Mouse (Mus musculus) hindbrain, postnatal 0 days (tissue): ENCODE results near the gene Hdac11. TPM values are rescaled to one million over a fixed set of nuclear protein-coding genes. Genes with fewer than 3 reads are reported as not detected.

Source experiments
- ATAC-seq: fragments of 200-750 bp; cut with Nextera tagmentation; 2 replicates; pipeline ENCODE4 v1.8.0; 2017; ENCODE audit warnings: mild to moderate bottlenecking, moderate TSS enrichment, moderate library complexity
- DNase-seq: peaks from one replicate; pipeline ENCODE4 v3.0.0-alpha.2; 2015; ENCODE audit warnings: low spot score
- H3K27ac ChIP-seq: fragments of 300-500 bp; sonication (generic); 2 replicates; pipeline ENCODE4 v1.5.1; 2014; ENCODE audit warnings: mild to moderate bottlenecking
- H3K27me3 ChIP-seq: fragments of 300-500 bp; sonication (generic); 2 replicates; pipeline ENCODE4 v1.6.1; 2014; ENCODE audit warnings: low read length, mixed read lengths; ENCODE audit not compliant: insufficient read depth
- H3K36me3 ChIP-seq: fragments of 300-500 bp; sonication (generic); 2 replicates; pipeline ENCODE4 v1.6.1; 2014; ENCODE audit warnings: low read length, mixed read lengths; ENCODE audit not compliant: insufficient read depth
- H3K4me1 ChIP-seq: fragments of 300-500 bp; sonication (generic); 2 replicates; pipeline ENCODE4 v1.6.1; 2014; ENCODE audit warnings: antibody characterized with exemption, low read length, mixed read lengths; ENCODE audit not compliant: insufficient read depth
- H3K4me2 ChIP-seq: fragments of 300-500 bp; sonication (generic); 2 replicates; pipeline ENCODE4 v1.6.1; 2014; ENCODE audit warnings: low read depth, mild to moderate bottlenecking, low read length, moderate library complexity, mixed read lengths
- H3K4me3 ChIP-seq: fragments of 300-500 bp; sonication (generic); 2 replicates; pipeline ENCODE4 v1.5.1; 2014; ENCODE audit warnings: low read length
- H3K9ac ChIP-seq: fragments of 300-500 bp; sonication (generic); replicated peaks from 2 replicates; pipeline ENCODE4 v1.6.1; 2014; ENCODE audit warnings: mild to moderate bottlenecking, low read length, moderate library complexity, mixed read lengths
- H3K9me3 ChIP-seq: fragments of 300-500 bp; sonication (generic); 2 replicates; pipeline ENCODE4 v1.6.1; 2016; ENCODE audit warnings: low read length, mixed read lengths
- CTCF ChIP-seq: IDR thresholded peaks from 2 replicates; pipeline ENCODE4 v1.5.1; 2016; ENCODE audit warnings: antibody characterized with exemption, control low read depth, low read depth
- WGBS: fragments of 180-500 bp; shearing (Covaris S2); extraction: QIAGEN DNeasy Blood & Tissue Kit; methylation state at CpG from one replicate; pipeline ENCODE4 v1.1.7; 2014; 5-methylcytosine and 5-hydroxymethylcytosine counted together
- polyA plus RNA-seq: library from polyadenylated mRNA; unstranded; fragments of >200 nt; fragmentation: Nextera tagmentation; extraction: Ambion mirVana; gene quantifications from 2 replicates; pipeline ENCODE4 v1.2.1, GENCODE M21; 2015
- total RNA-seq: library from RNA; depleted of rRNA; stranded (reverse); fragments of >200 nt; gene quantifications from 2 replicates; pipeline ENCODE4 v1.2.3, GENCODE M21; 2014

The Hdac11 gene
- total and polyA plus RNA-seq, 2 experiments from 2014 or later = 50.1 to 111 TPM

DNA sequence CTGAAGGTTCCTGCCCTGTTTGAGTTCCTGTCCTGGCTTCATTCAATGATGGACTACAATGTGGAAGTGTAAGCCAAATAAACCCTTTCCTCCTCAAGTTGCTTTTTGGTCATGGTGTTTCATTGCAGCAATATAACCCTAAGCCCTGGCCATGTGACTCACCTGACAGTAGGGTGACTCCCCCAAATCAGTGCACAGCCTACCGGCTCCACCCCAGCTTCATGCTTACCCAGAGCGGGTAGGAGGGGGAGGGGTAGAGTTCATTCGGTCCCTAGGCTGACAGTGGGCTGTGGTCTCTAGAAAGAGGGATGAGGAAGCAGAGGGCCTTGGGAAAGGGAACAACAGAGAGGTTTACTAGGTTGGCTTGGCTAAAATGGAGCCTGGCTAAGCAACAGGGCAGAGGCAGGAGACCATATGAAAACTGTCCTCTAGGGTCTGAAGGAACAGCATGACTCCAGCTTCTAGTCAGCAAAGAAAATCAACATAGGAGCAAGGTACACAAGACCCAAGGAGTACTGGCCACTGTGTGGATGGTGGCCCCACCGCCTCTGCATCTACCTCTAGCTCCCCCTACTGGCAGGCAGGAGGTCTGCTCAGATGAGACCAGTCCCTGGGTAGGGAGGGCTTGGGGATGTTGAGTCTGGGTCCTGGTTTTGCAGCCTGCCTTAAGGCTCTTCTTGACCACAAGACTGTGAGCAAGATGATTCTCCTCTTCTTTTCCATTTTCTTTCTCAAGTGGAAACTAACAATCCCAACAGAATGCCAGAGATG is 29.9 kb downstream of the Hdac11 start:
- H3K4me2 ChIP-seq = no peak overlapping the region
- H3K4me3 ChIP-seq = no peak overlapping the region
- no peak for DNase-seq
- peak; percentile 64; the same call in 1 of the 2 replicates for ATAC-seq
- no peaks in the 10 kb centered on the region for H3K27me3 ChIP-seq
- WGBS = 64% methylated on average over 4 of the region's 4 CpGs
- TF ChIP-seq CTCF = peak; percentile 63
- no peak overlapping the region for H3K9ac ChIP-seq
- H3K36me3 ChIP-seq = no peaks in the 10 kb centered on the region
- H3K9me3 ChIP-seq = no peaks in the 10 kb centered on the region
- no peak overlapping the region for H3K27ac ChIP-seq
- H3K4me1 ChIP-seq = no peaks in the 10 kb centered on the region

DNA sequence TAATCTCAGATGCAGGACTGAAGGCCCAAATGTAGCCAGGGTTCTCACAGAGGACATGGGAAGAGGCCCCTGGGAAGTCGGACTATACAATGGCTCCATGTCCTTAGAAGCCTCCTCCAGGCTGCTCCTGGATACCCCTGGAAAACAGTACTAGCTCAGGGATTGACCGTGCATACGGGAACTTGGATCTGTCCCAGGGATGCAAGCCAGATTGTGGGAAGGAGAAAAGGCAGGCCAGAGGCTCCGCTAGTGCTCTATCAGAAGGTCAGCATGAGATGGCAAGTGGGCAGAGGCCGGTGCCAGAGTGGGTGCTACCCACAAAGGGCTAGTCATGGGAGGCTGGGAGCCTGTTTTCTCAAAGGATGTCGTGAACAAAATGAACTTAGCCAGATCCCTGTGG is 30.5 kb downstream of the Hdac11 start:
- H3K36me3 ChIP-seq = no peaks in the 10 kb centered on the region
- no peak overlapping the region for H3K27ac ChIP-seq
- H3K27me3 ChIP-seq = no peaks in the 10 kb centered on the region
- no peak overlapping the region for H3K9ac ChIP-seq
- no peaks in the 10 kb centered on the region for H3K9me3 ChIP-seq
- no peaks in the 10 kb centered on the region for H3K4me1 ChIP-seq
- H3K4me3 ChIP-seq = no peak overlapping the region
- DNase-seq (peak; percentile 51), ATAC-seq (no peak)
- WGBS = 42% methylated on average over 6 of the region's 6 CpGs
- no peak overlapping the region for H3K4me2 ChIP-seq
- TF ChIP-seq CTCF = no peak

DNA sequence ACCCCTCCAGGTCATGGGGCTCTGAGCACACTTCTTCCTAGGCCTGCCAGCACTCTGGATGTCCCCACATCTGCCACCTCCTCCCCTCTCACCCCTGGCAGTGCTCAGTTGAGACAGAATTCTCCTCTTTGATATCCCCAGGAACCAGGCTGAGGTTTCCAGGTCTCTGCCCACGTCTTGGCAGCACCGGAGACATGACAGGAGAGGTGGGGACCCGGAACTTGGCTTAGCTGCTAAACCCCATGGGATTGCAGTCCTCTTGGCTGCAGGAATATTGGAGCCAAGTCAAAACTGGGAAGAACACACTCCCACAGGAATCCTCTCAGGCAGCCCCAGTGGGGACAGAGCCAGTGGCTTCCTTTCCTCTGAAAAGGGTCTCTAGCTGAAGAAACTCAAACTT is 31.4 kb downstream of the Hdac11 start:
- Histone ChIP-seq H3K27me3 (no peaks in the 10 kb centered on the region), H3K4me1 (no peaks in the 10 kb centered on the region), H3K4me3 (no peak overlapping the region), H3K9ac (no peak overlapping the region), H3K9me3 (no peaks in the 10 kb centered on the region), H3K27ac (no peak overlapping the region), H3K36me3 (no peaks in the 10 kb centered on the region), H3K4me2 (no peak overlapping the region)
- whole genome bisulfite sequencing = 41% methylated on average over 3 of the region's 3 CpGs
- DNase-seq = peak; percentile 43
- TF ChIP-seq CTCF = no peak
- ATAC-seq = no peak

DNA sequence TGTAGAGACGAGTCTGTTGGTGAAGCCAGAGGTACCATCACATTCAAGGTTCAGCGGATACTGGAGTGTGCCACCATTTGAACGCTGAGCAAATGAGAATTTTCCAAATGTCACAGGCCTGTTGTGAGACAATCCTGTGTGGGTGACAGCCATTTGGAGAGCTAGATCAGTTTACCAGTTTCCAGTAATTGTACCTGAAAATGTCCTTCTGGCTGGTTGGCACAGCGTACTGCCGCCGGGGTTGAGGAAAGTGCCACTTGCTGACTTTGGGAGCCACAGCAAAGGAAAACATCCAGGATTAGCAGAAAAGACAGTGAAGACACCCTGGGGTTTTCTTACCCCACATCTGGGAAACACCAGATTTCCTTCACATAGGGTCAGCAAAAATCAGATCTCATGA is 33.5 kb downstream of the Hdac11 start:
- Histone ChIP-seq H3K9ac (no peak overlapping the region), H3K9me3 (no peaks in the 10 kb centered on the region), H3K4me1 (no peaks in the 10 kb centered on the region), H3K36me3 (no peaks in the 10 kb centered on the region), H3K4me3 (no peak overlapping the region), H3K27ac (no peak overlapping the region), H3K4me2 (no peak overlapping the region), H3K27me3 (no peaks in the 10 kb centered on the region)
- 80% methylated on average over 6 of the region's 6 CpGs for WGBS
- no peak for TF ChIP-seq CTCF
- ATAC-seq = no peak
- no peak for DNase-seq

DNA sequence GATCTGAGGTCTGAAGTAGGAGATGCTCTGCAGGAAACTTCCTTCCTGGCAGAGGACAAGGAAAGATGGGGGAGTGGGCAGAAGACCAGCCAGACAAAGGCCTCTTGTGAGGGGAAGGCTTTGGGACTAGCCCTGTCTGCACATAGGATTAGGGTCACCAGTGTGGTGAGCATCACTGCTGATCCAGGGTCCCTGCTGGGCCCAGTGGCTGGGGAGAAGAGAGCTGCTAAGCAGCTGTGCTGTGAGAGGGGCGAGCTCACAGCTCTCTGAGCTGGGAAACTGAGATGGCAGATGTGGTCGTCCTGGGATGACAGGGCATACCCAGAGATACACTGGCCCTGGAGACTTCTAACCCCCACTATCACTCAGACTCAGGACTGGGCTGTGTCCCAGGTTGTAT is 35.0 kb downstream of the Hdac11 start:
- WGBS = 60% methylated on average over 2 of the region's 2 CpGs
- no peak overlapping the region for H3K4me2 ChIP-seq
- H3K9ac ChIP-seq = no peak overlapping the region
- H3K9me3 ChIP-seq = no peaks in the 10 kb centered on the region
- no peak for TF ChIP-seq CTCF
- no peak for ATAC-seq
- H3K4me1 ChIP-seq = no peaks in the 10 kb centered on the region
- no peaks in the 10 kb centered on the region for H3K27me3 ChIP-seq
- DNase-seq = no peak
- no peaks in the 10 kb centered on the region for H3K36me3 ChIP-seq
- H3K27ac ChIP-seq = no peak overlapping the region
- H3K4me3 ChIP-seq = no peak overlapping the region

DNA sequence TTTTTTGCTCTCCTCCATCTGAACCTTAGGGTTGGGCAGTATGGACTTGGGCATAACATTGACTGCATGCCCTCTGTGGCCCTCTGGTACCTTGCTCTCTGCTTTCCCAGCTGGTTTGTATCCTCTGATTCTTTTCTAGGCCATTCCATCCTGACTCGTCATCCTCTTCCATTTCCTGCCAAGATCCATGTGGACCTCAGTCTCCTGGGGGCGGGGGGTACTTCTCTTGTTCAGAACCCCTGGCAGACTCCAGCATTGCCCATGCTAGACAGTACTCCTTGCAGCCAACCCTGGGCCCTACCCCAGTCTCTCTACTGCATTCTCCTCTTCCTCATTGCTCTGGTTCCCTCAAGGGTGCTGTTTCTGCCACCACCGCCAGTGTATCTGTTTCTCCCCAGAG is 36.0 kb downstream of the Hdac11 start:
- no peak overlapping the region for H3K4me3 ChIP-seq
- no peaks in the 10 kb centered on the region for H3K36me3 ChIP-seq
- H3K27ac ChIP-seq = no peak overlapping the region
- whole genome bisulfite sequencing = 79% methylated on average over 3 of the region's 3 CpGs
- no peaks in the 10 kb centered on the region for H3K27me3 ChIP-seq
- H3K4me2 ChIP-seq = no peak overlapping the region
- no peaks in the 10 kb centered on the region for H3K9me3 ChIP-seq
- H3K4me1 ChIP-seq = no peaks in the 10 kb centered on the region
- TF ChIP-seq CTCF = no peak
- ATAC-seq (no peak), DNase-seq (no peak)
- no peak overlapping the region for H3K9ac ChIP-seq

DNA sequence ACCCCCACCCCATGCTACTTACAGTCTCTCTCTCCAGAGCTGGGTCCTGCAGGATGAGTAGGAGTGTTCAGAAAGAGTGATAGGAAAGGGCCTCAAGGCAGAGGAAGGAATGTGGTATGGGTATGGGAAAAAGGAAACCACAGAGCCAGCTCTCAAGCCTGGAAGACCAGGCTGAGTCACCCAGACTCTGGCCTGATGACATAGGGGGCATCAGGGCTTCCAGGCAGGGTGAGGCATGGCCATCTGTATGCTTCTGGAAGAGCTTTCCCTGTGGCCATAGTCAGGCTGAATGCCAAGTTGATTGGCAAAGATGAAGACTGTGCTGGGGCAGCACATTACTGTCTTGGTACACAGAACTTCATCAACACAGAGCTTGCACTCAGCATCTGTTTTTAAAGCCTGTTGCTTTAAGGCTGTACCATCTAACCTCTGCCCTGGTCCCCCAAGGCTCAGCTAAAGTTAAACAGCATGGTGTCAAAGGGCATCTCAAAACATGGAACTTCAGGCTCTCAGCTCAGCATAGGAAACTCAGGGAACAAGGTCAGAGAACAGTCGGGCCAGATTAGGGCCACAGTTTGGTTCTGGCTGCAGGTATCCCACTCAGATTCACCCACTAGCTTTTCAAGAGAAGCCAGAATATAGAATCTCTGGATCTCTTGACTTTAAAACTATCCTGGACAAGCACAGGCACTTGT is 36.5 kb downstream of the Hdac11 start:
- no peak for TF ChIP-seq CTCF
- ATAC-seq = no peak
- Histone ChIP-seq H3K4me1 (no peaks in the 10 kb centered on the region), H3K9ac (no peak overlapping the region), H3K36me3 (no peaks in the 10 kb centered on the region), H3K4me2 (no peak overlapping the region), H3K9me3 (no peaks in the 10 kb centered on the region), H3K4me3 (no peak overlapping the region), H3K27me3 (no peaks in the 10 kb centered on the region), H3K27ac (no peak overlapping the region)
- WGBS = 96% methylated on average over 1 of the region's 1 CpGs
- no peak for DNase-seq
